Mouse (Mus musculus): Measurements from ENCODE around the gene Tectb. TPM values are rescaled to one million over a fixed set of nuclear protein-coding genes. Genes with fewer than 3 reads are reported as not detected.
A peak's percentile ranks its signal among the peaks of the same experiment; 100 is the strongest.

The Tectb gene
- polyA plus RNA-seq, 1 experiment from 2014 or later: not detected

DNA sequence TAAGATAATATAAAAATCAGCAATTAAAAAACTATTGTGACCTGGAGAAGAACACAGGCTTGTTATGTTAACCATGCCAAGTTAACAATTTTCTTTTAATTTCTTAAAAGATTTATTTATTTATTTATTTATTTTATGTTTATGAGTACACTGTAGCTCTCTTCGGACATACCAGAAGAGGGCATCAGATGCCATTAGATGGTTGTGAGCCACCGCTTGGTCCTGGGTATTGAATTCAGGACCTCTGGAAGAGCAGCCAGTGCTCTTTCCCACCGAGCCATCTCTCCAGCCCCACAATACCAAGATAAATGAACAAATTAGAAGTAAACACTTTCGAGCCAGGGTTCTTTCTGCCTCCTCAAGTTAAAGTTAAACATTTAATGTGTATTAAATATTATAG is 28.1 kb downstream of the Tectb start:
- Histone ChIP-seq H3K36me3 (no peaks in the 10 kb centered on the region), H3K4me2 (no peak overlapping the region), H3K9me3 (replicated peaks) (no peaks in the 10 kb centered on the region), H3K4me1 (replicated peaks) (no peaks in the 10 kb centered on the region), H3K27ac (ENCODE audit: poor library complexity, severe bottlenecking) (no peak overlapping the region), H3K4me3 (no peak overlapping the region), H3K27me3 (replicated peaks) (peaks cover 17% of the 10 kb centered on the region; the same call in 1 of the 2 replicates), H3K9ac (no peak overlapping the region)
- no peak for ATAC-seq (ENCODE audit: insufficient number of reproducible peaks, low FRiP score)
- 69% methylated on average over 4 of the region's 4 CpGs for WGBS

DNA sequence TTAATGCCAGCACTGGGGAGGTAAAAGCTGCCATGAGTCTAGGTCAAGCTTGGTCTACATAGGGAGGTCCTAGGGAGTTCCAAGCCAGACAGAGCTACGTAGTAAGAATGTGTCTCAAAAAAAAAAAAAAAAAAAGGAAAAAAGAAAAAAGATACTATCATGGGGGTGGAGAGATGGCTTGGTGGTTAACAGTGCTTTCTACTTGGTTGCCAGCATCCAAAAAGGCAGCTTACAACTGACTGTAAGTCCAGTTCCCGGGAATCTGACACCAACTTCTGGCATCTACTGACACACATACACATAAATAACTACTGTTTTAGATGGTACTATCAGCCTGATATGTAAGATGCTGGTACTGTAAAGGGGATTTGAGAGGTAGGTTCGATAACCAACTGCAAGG is 28.6 kb downstream of the Tectb start:
- Histone ChIP-seq H3K9me3 (replicated peaks) (no peaks in the 10 kb centered on the region), H3K4me3 (no peak overlapping the region), H3K4me2 (no peak overlapping the region), H3K27ac (ENCODE audit: poor library complexity, severe bottlenecking) (no peak overlapping the region), H3K9ac (no peak overlapping the region), H3K36me3 (no peaks in the 10 kb centered on the region), H3K4me1 (replicated peaks) (no peaks in the 10 kb centered on the region), H3K27me3 (replicated peaks) (peaks cover 17% of the 10 kb centered on the region; the same call in 1 of the 2 replicates)
- no peak for ATAC-seq (ENCODE audit: insufficient number of reproducible peaks, low FRiP score)
- 80% methylated on average over 3 of the region's 3 CpGs for WGBS

GRCm38 (mm10) chr19:55211698-55212097 is 31.2 kb downstream of the Tectb start:
- Histone ChIP-seq H3K4me3 (no peak overlapping the region), H3K36me3 (no peaks in the 10 kb centered on the region), H3K9ac (no peak overlapping the region), H3K27me3 (replicated peaks) (peaks cover 12% of the 10 kb centered on the region; the same call in 1 of the 2 replicates), H3K4me1 (replicated peaks) (no peaks in the 10 kb centered on the region), H3K27ac (ENCODE audit: poor library complexity, severe bottlenecking) (no peak overlapping the region), H3K9me3 (replicated peaks) (no peaks in the 10 kb centered on the region), H3K4me2 (no peak overlapping the region)
- ATAC-seq (ENCODE audit: insufficient number of reproducible peaks, low FRiP score): no peak
- 77% methylated on average over 1 of the region's 1 CpGs for WGBS

DNA sequence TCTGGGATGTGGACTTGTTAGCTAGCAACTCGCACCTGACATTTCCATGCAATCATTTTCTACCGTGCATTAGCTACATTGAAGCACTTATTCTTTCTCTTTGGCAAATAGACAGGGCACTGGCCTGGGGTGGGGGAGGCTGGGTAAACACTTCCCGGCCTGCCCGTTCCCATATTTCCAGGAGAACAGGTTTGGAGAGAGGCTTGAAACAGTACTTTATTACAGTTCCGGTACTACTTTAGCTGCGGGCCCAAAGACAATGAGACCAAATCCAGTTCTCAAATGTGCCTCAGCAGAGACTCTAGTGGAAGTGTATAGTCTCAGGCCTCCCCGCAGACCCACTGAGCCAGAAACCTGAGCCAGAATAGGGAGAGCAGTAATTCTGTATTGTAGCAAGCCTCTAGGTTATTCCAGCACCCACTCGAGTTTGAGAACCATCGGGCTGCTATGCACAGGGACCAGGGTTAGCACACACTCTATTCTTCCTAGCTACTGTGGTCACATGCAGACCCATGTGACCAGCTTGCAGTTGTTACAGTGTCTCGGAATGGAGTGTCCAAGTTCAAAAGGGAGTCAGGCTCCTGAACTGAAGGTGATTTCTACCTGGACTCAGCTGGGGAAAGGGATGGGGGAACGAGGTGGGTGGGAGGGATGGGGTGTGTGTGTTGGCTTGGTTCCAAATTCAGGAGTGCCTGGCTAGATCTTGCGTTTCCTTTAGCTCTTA is 33.2 kb downstream of the Tectb start:
- ATAC-seq (ENCODE audit: insufficient number of reproducible peaks, low FRiP score): no peak
- H3K27ac ChIP-seq (ENCODE audit: poor library complexity, severe bottlenecking): no peak overlapping the region
- H3K4me1 ChIP-seq (replicated peaks): peaks cover 11% of the 10 kb centered on the region
- H3K36me3 ChIP-seq: no peaks in the 10 kb centered on the region
- H3K4me3 ChIP-seq: no peak overlapping the region
- 75% methylated on average over 12 of the region's 12 CpGs for WGBS
- peaks cover 6% of the 10 kb centered on the region; the same call in 1 of the 2 replicates for H3K27me3 ChIP-seq (replicated peaks)
- H3K4me2 ChIP-seq: no peak overlapping the region
- H3K9me3 ChIP-seq (replicated peaks): no peaks in the 10 kb centered on the region
- no peak overlapping the region for H3K9ac ChIP-seq

DNA sequence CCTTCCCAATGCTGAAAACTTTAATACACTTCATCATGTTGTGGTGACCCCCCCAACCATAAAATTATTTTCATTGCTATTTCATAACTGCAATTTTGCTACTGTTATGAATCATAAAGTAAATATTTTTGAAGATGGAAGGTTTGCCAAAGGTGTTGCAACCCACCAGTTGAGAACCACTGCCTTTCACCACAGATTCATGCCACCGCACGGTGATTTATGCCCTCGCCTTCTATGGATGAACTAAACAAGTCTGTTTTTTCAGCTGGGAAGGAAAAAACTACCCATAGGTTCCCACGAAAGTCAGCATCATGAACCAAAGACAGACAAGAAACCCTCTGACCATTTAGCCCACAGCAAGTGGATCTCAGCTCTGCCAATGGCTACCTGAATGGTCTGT is 36.3 kb downstream of the Tectb start:
- H3K27me3 ChIP-seq (replicated peaks): no peaks in the 10 kb centered on the region
- no peaks in the 10 kb centered on the region for H3K9me3 ChIP-seq (replicated peaks)
- no peak overlapping the region for H3K4me3 ChIP-seq
- no peak overlapping the region for H3K27ac ChIP-seq (ENCODE audit: poor library complexity, severe bottlenecking)
- 85% methylated on average over 4 of the region's 4 CpGs for WGBS
- H3K36me3 ChIP-seq: no peaks in the 10 kb centered on the region
- no peak for ATAC-seq (ENCODE audit: insufficient number of reproducible peaks, low FRiP score)
- H3K4me1 ChIP-seq (replicated peaks): peaks cover 16% of the 10 kb centered on the region
- H3K4me2 ChIP-seq: no peak overlapping the region
- no peak overlapping the region for H3K9ac ChIP-seq

DNA sequence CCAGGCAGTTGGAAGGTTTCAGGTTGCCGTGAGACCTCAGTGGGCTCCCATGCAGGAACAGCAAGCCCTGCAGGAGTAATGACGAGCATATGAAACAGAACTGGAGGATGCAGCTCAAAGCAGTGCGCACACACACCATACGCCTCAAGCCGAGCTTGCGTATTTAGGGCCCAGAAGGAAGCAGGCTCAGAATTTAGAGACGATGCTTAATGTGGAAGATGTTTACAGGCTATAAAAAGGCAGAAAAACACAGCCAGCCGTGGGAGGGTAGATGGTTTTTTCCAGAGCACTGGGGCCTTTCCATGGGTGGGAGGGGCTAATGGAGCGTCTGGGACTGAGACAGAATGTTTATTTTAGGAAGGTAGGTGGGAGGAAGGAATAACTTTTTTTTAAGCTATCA is 36.8 kb downstream of the Tectb start:
- no peak overlapping the region for H3K4me3 ChIP-seq
- H3K4me1 ChIP-seq (replicated peaks): peaks cover 16% of the 10 kb centered on the region
- no peak overlapping the region for H3K27ac ChIP-seq (ENCODE audit: poor library complexity, severe bottlenecking)
- H3K9ac ChIP-seq: no peak overlapping the region
- no peaks in the 10 kb centered on the region for H3K36me3 ChIP-seq
- no peak for ATAC-seq (ENCODE audit: insufficient number of reproducible peaks, low FRiP score)
- H3K9me3 ChIP-seq (replicated peaks): no peaks in the 10 kb centered on the region
- H3K4me2 ChIP-seq: no peak overlapping the region
- H3K27me3 ChIP-seq (replicated peaks): no peaks in the 10 kb centered on the region
- WGBS: 67% methylated on average over 9 of the region's 9 CpGs

GRCm38 (mm10) chr19:55218192-55218739 is 37.7 kb downstream of the Tectb start:
- peak overlapping the region; percentile 45 for H3K4me3 ChIP-seq
- H3K4me2 ChIP-seq: peak overlapping the region; percentile 82
- H3K36me3 ChIP-seq: no peaks in the 10 kb centered on the region
- 4% methylated on average over 20 of the region's 20 CpGs for WGBS
- H3K27me3 ChIP-seq (replicated peaks): no peaks in the 10 kb centered on the region
- ATAC-seq (ENCODE audit: insufficient number of reproducible peaks, low FRiP score): peak; percentile 66
- no peaks in the 10 kb centered on the region for H3K9me3 ChIP-seq (replicated peaks)
- peaks cover 16% of the 10 kb centered on the region for H3K4me1 ChIP-seq (replicated peaks)
- H3K9ac ChIP-seq: peak overlapping the region; percentile 51
- H3K27ac ChIP-seq (ENCODE audit: poor library complexity, severe bottlenecking): no peak overlapping the region

DNA sequence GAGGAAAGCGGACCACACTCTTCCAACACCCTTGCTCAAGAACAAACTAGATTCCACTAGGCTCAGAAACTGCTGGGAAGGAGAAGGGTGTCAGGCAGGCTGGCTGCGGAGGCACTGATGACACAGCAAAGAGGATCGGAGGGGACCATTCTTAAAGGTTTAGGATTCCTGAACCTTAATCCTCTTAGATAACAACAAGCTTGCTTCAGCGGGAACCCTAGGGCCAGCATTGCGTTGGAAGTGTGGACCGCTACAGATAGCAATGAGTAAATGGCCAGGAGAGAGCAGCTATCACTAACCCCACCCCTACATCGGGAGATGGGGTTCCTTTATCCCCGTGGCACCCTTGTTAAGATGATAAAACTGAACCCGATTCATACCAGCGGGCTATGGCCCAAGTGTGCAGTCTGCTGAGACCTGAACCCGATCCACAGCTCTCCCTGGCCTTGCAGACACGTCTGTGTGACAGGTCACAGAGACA is 38.2 kb downstream of the Tectb start:
- no peaks in the 10 kb centered on the region for H3K27me3 ChIP-seq (replicated peaks)
- peak overlapping the region; percentile 82 for H3K4me2 ChIP-seq
- no peaks in the 10 kb centered on the region for H3K9me3 ChIP-seq (replicated peaks)
- ATAC-seq (ENCODE audit: insufficient number of reproducible peaks, low FRiP score): peak; percentile 69; the same call in 1 of the 2 replicates
- no peak overlapping the region for H3K27ac ChIP-seq (ENCODE audit: poor library complexity, severe bottlenecking)
- peak overlapping the region; percentile 47; the same call in 1 of the 2 replicates for H3K9ac ChIP-seq
- H3K4me1 ChIP-seq (replicated peaks): peaks cover 16% of the 10 kb centered on the region
- 11% methylated on average over 12 of the region's 12 CpGs for WGBS
- H3K36me3 ChIP-seq: no peaks in the 10 kb centered on the region
- H3K4me3 ChIP-seq: peak overlapping the region; percentile 45

GRCm38 (mm10) chr19:55219359-55219758 is 38.8 kb downstream of the Tectb start:
- H3K27me3 ChIP-seq (replicated peaks): no peaks in the 10 kb centered on the region
- H3K4me3 ChIP-seq: peak overlapping the region; percentile 45; the same call in 1 of the 2 replicates
- ATAC-seq (ENCODE audit: insufficient number of reproducible peaks, low FRiP score): no peak
- H3K36me3 ChIP-seq: no peaks in the 10 kb centered on the region
- peak overlapping the region; percentile 47; the same call in 1 of the 2 replicates for H3K9ac ChIP-seq
- H3K9me3 ChIP-seq (replicated peaks): no peaks in the 10 kb centered on the region
- H3K4me2 ChIP-seq: peak overlapping the region; percentile 82
- WGBS: 65% methylated on average over 8 of the region's 8 CpGs
- H3K27ac ChIP-seq (ENCODE audit: poor library complexity, severe bottlenecking): no peak overlapping the region
- peaks cover 16% of the 10 kb centered on the region for H3K4me1 ChIP-seq (replicated peaks)

DNA sequence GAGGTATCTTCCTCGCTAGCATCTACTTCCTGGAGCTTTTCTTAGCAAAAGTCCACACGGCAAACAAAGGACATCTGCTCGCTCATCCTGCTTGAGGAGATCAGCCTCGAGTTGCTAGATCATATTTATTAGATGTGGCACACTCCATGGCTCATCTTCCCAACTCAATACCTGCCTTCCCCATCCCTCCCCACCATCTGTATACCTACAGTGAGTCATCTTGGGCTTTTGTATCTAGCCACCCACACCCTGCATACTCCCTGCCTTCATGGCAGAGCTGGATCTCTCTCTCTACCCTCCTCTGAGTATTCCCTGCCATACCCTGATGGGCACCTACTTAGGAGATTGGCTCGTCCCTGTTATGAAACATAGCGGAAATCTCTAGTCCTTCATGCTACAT is 40.7 kb downstream of the Tectb start:
- no peak overlapping the region for H3K9ac ChIP-seq
- no peaks in the 10 kb centered on the region for H3K9me3 ChIP-seq (replicated peaks)
- ATAC-seq (ENCODE audit: insufficient number of reproducible peaks, low FRiP score): no peak
- H3K4me2 ChIP-seq: no peak overlapping the region
- H3K36me3 ChIP-seq: no peaks in the 10 kb centered on the region
- H3K4me3 ChIP-seq: no peak overlapping the region
- H3K27ac ChIP-seq (ENCODE audit: poor library complexity, severe bottlenecking): no peak overlapping the region
- no peaks in the 10 kb centered on the region for H3K27me3 ChIP-seq (replicated peaks)
- peaks cover 16% of the 10 kb centered on the region for H3K4me1 ChIP-seq (replicated peaks)
- 82% methylated on average over 6 of the region's 6 CpGs for WGBS

DNA sequence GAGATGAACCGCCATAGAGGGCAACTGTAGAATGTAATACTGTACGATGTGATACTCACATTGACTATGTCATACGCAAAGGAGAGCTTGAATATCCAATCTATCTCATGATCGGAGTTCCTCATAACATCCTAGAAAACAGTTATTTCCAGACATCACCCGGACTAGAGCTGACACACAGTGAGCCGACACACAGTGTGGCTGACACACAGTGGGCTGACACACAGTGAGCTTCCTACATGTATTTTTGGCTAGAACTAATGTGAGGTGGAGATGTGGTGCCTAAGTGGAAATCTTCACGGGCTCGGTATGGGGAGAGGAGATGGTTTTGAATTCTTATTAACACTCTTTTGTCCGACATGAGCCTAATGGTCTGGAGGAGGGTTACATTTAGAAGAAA is 41.7 kb downstream of the Tectb start:
- WGBS: 86% methylated on average over 9 of the region's 9 CpGs
- Histone ChIP-seq H3K9ac (no peak overlapping the region), H3K27ac (ENCODE audit: poor library complexity, severe bottlenecking) (no peak overlapping the region), H3K4me1 (replicated peaks) (peaks cover 16% of the 10 kb centered on the region), H3K4me3 (no peak overlapping the region), H3K27me3 (replicated peaks) (no peaks in the 10 kb centered on the region), H3K9me3 (replicated peaks) (no peaks in the 10 kb centered on the region), H3K36me3 (no peaks in the 10 kb centered on the region), H3K4me2 (no peak overlapping the region)
- ATAC-seq (ENCODE audit: insufficient number of reproducible peaks, low FRiP score): no peak
